Mouse (Mus musculus): ENCODE data around the gene Mars2. TPM values are rescaled to one million over a fixed set of nuclear protein-coding genes. Genes with fewer than 3 reads are reported as not detected.
A peak's percentile ranks its signal among the peaks of the same experiment; 100 is the strongest.

Gene Mars2
- 5.3 and 5.6 TPM in 2 replicates for polyA plus RNA-seq (2015; fragmentation: Nextera tagmentation; extraction: Ambion mirVana)

- peak within 1 kb of the TSS; percentile 74 for H3K9ac ChIP-seq (replicated peaks; ENCODE audit: low read depth, low read length)
- H3K9me3 ChIP-seq (ENCODE audit: control insufficient read depth, low read length) = no peaks in the 10 kb centered on the region
- H3K4me3 ChIP-seq (replicated peaks; ENCODE audit: low read length) = peak within 1 kb of the TSS; percentile 69
- peak within 1 kb of the TSS; percentile 81 for H3K27ac ChIP-seq (ENCODE audit: low read length)
- peaks cover 28% of the 10 kb centered on the region for H3K4me1 ChIP-seq (replicated peaks; ENCODE audit: control insufficient read depth, insufficient read depth, low read length)
- peak; percentile 100 for ATAC-seq
- under 1% methylated on average over 82 of the region's 82 CpGs for WGBS
- H3K4me2 ChIP-seq (ENCODE audit: low read length) = peak within 1 kb of the TSS; percentile 89
- H3K36me3 ChIP-seq (ENCODE audit: control insufficient read depth, insufficient read depth) = no peaks in the 10 kb centered on the region
- H3K27me3 ChIP-seq (replicated peaks; ENCODE audit: control insufficient read depth, insufficient read depth, low read length) = no peaks in the 10 kb centered on the region
Observed at GRCm38 (mm10) chr1:55236890-55237642, at the start of gene Mars2. Mars2 (plus strand) TSS chr1:55237177.

DNA sequence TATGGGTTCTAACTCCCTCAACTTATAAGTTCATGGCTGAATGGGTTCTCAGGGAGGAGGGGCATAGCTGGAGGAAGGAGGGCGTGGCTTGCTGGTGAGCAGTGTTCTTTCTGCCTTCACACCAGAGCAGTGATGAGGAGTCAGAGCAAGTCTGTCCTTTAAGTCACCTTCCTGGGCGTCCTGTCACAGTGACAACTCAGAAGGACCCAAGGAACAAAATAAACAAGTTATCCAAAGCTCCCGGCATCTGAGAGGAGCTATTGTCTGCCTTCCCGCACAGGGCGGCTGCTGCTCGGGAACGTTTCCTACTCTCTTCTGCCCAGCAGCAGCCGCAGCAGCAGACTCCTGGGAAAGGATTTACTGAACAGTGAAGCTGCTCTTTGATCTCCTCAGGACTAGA lies 45.0 kb upstream of the Mars2 start:
- H3K36me3 ChIP-seq (ENCODE audit: control insufficient read depth, insufficient read depth) = no peaks in the 10 kb centered on the region
- peak overlapping the region; percentile 32 for H3K4me2 ChIP-seq (ENCODE audit: low read length)
- peaks cover 3% of the 10 kb centered on the region for H3K4me1 ChIP-seq (replicated peaks; ENCODE audit: control insufficient read depth, insufficient read depth, low read length)
- ATAC-seq = peak; percentile 60
- H3K27ac ChIP-seq (ENCODE audit: low read length) = no peak overlapping the region
- H3K9me3 ChIP-seq (ENCODE audit: control insufficient read depth, low read length) = no peaks in the 10 kb centered on the region
- H3K9ac ChIP-seq (replicated peaks; ENCODE audit: low read depth, low read length) = peak overlapping the region; percentile 10; the same call in 1 of the 2 replicates
- peak overlapping the region; percentile 23 for H3K4me3 ChIP-seq (replicated peaks; ENCODE audit: low read length)
- no peaks in the 10 kb centered on the region for H3K27me3 ChIP-seq (replicated peaks; ENCODE audit: control insufficient read depth, insufficient read depth, low read length)
- WGBS = 10% methylated on average over 8 of the region's 8 CpGs

DNA sequence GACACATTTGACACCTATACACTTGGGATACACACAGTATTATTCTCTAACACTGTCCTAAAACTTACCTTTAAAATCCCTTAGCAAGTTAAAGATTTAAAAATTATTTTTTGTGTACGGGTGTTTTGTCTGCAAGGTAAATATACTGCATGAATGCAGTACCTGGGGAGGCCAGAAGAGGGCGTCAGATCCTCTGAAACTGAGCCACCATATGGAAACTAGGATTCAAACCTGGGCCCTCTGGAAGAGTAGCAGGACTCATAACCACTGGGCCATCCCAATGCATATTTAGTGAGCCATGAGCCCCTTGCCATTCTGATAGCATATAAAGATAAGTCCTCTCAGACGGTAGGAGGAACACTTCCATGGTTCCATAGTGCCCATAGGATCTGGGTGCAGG lies 44.2 kb upstream of the Mars2 start:
- Histone ChIP-seq H3K36me3 (ENCODE audit: control insufficient read depth, insufficient read depth) (no peaks in the 10 kb centered on the region), H3K4me2 (ENCODE audit: low read length) (no peak overlapping the region), H3K4me3 (replicated peaks; ENCODE audit: low read length) (no peak overlapping the region), H3K27ac (ENCODE audit: low read length) (no peak overlapping the region), H3K9me3 (ENCODE audit: control insufficient read depth, low read length) (no peaks in the 10 kb centered on the region), H3K27me3 (replicated peaks; ENCODE audit: control insufficient read depth, insufficient read depth, low read length) (no peaks in the 10 kb centered on the region), H3K9ac (replicated peaks; ENCODE audit: low read depth, low read length) (no peak overlapping the region), H3K4me1 (replicated peaks; ENCODE audit: control insufficient read depth, insufficient read depth, low read length) (peaks cover 3% of the 10 kb centered on the region)
- 61% methylated on average over 3 of the region's 3 CpGs for WGBS
- ATAC-seq = peak; percentile 8; the same call in 1 of the 2 replicates

GRCm38 (mm10) chr1:55193316-55193715 lies 43.7 kb upstream of the Mars2 start:
- no peak overlapping the region for H3K4me2 ChIP-seq (ENCODE audit: low read length)
- H3K4me1 ChIP-seq (replicated peaks; ENCODE audit: control insufficient read depth, insufficient read depth, low read length) = peaks cover 3% of the 10 kb centered on the region
- no peak overlapping the region for H3K4me3 ChIP-seq (replicated peaks; ENCODE audit: low read length)
- H3K36me3 ChIP-seq (ENCODE audit: control insufficient read depth, insufficient read depth) = no peaks in the 10 kb centered on the region
- WGBS = 22% methylated on average over 2 of the region's 2 CpGs
- peak; percentile 63 for ATAC-seq
- no peak overlapping the region for H3K9ac ChIP-seq (replicated peaks; ENCODE audit: low read depth, low read length)
- H3K9me3 ChIP-seq (ENCODE audit: control insufficient read depth, low read length) = no peaks in the 10 kb centered on the region
- no peaks in the 10 kb centered on the region for H3K27me3 ChIP-seq (replicated peaks; ENCODE audit: control insufficient read depth, insufficient read depth, low read length)
- H3K27ac ChIP-seq (ENCODE audit: low read length) = no peak overlapping the region

DNA sequence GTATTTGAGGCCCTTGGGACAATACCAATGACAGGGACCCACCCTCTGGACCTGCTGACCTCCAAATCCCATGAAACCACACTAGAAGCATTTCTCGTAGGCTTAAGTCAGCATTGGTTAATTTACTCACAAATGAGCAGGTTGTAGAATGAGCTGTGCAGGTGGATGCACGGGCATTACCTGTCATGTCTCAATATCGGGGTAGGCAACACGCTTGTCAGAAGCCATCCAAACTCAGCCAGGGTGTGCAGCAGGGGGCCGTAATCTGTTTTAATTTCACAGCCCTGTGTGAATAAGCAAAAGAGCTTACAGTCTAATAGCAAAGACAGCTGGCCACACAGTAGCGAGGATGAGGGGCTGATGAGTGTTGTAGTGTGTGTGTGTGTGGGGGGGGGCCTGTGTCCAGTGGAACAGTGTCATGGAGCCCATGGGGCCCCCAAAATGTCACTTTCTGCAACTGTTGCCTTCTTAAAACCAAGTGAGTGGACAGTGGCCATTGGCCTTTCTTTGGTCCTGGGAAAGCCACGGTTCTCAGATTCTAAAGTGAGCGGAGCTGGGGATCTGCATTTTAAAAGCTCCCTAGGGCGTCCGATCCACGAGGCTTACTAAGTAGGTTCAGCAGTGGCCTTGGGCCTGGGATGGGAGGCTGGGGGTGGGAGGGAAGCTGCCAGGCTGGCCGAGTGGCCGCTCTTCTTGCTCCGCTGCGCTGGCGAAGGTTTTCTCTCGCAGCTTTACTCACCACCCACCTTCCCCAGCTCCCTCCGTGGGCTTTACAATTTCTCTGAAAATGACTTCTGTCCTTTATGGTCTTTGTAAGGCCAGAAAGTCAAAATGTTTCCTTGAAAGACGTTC lies 42.7 kb upstream of the Mars2 start:
- ATAC-seq = no peak
- peaks cover 3% of the 10 kb centered on the region for H3K4me1 ChIP-seq (replicated peaks; ENCODE audit: control insufficient read depth, insufficient read depth, low read length)
- H3K9ac ChIP-seq (replicated peaks; ENCODE audit: low read depth, low read length) = no peak overlapping the region
- no peaks in the 10 kb centered on the region for H3K27me3 ChIP-seq (replicated peaks; ENCODE audit: control insufficient read depth, insufficient read depth, low read length)
- WGBS = 30% methylated on average over 19 of the region's 19 CpGs
- H3K36me3 ChIP-seq (ENCODE audit: control insufficient read depth, insufficient read depth) = no peaks in the 10 kb centered on the region
- H3K4me2 ChIP-seq (ENCODE audit: low read length) = no peak overlapping the region
- no peaks in the 10 kb centered on the region for H3K9me3 ChIP-seq (ENCODE audit: control insufficient read depth, low read length)
- no peak overlapping the region for H3K27ac ChIP-seq (ENCODE audit: low read length)
- no peak overlapping the region for H3K4me3 ChIP-seq (replicated peaks; ENCODE audit: low read length)

DNA sequence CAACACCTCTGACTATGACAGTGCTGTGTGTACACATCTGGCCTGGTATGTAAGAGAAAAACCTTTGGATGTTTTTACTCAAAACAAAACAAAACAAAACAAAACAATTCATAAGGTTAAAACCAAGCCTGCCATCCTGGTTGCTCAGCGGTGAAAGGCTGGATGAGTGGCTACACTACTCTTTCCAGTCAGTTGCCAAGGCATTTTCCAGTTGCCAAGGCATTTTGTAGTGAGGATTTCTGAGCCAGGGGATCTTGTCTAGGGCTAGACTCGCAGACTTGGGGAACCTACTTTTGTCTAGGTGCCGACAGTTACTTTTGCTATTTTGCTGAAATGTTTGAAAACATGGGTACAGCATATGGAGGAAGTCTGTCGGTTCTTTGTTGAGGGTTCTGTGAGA lies 42.0 kb upstream of the Mars2 start:
- Histone ChIP-seq H3K9me3 (ENCODE audit: control insufficient read depth, low read length) (no peaks in the 10 kb centered on the region), H3K4me3 (replicated peaks; ENCODE audit: low read length) (no peak overlapping the region), H3K4me1 (replicated peaks; ENCODE audit: control insufficient read depth, insufficient read depth, low read length) (peaks cover 3% of the 10 kb centered on the region), H3K36me3 (ENCODE audit: control insufficient read depth, insufficient read depth) (no peaks in the 10 kb centered on the region), H3K27me3 (replicated peaks; ENCODE audit: control insufficient read depth, insufficient read depth, low read length) (no peaks in the 10 kb centered on the region), H3K4me2 (ENCODE audit: low read length) (no peak overlapping the region), H3K9ac (replicated peaks; ENCODE audit: low read depth, low read length) (no peak overlapping the region), H3K27ac (ENCODE audit: low read length) (no peak overlapping the region)
- no peak for ATAC-seq
- 25% methylated on average over 4 of the region's 4 CpGs for WGBS

DNA sequence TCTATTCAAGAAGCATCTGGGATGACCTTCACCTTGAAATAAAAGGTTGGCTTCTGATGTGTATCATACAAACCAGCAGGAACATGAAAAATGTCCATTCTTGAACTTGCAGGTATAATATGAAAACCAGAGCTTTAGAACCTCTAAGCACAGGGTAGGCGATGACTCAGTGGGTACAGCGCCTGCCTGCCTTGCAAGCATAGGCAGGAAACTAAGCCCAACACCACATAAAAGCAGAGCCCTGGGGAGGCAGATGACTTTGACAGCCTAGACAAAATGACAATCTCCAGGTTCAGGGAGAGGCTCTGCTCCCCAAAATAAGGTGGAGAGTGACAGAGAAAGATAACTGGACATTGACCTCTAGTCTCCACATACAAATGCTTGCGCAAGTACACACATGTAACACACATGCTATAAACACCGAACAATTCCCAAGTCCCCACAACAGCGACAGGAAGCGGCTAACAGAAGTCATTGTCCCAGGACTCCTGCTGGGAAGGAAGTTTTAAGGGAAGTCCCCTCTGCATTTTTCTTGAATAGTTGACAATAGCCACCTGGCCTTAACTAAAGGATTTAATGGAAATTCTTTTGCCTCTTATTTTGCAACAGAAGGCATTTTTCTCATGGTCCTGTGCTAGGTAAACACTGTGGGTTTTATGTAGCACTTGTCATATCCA lies 40.5 kb upstream of the Mars2 start:
- no peaks in the 10 kb centered on the region for H3K9me3 ChIP-seq (ENCODE audit: control insufficient read depth, low read length)
- no peak overlapping the region for H3K4me2 ChIP-seq (ENCODE audit: low read length)
- no peak for ATAC-seq
- no peak overlapping the region for H3K9ac ChIP-seq (replicated peaks; ENCODE audit: low read depth, low read length)
- no peak overlapping the region for H3K27ac ChIP-seq (ENCODE audit: low read length)
- peaks cover 3% of the 10 kb centered on the region for H3K4me1 ChIP-seq (replicated peaks; ENCODE audit: control insufficient read depth, insufficient read depth, low read length)
- 53% methylated on average over 6 of the region's 6 CpGs for WGBS
- no peaks in the 10 kb centered on the region for H3K36me3 ChIP-seq (ENCODE audit: control insufficient read depth, insufficient read depth)
- no peaks in the 10 kb centered on the region for H3K27me3 ChIP-seq (replicated peaks; ENCODE audit: control insufficient read depth, insufficient read depth, low read length)
- H3K4me3 ChIP-seq (replicated peaks; ENCODE audit: low read length) = no peak overlapping the region

GRCm38 (mm10) chr1:55198719-55199118 lies 38.3 kb upstream of the Mars2 start:
- no peak for ATAC-seq
- Histone ChIP-seq H3K27me3 (replicated peaks; ENCODE audit: control insufficient read depth, insufficient read depth, low read length) (no peaks in the 10 kb centered on the region), H3K4me3 (replicated peaks; ENCODE audit: low read length) (no peak overlapping the region), H3K36me3 (ENCODE audit: control insufficient read depth, insufficient read depth) (no peaks in the 10 kb centered on the region), H3K4me1 (replicated peaks; ENCODE audit: control insufficient read depth, insufficient read depth, low read length) (peaks cover 8% of the 10 kb centered on the region), H3K27ac (ENCODE audit: low read length) (no peak overlapping the region), H3K9ac (replicated peaks; ENCODE audit: low read depth, low read length) (no peak overlapping the region), H3K9me3 (ENCODE audit: control insufficient read depth, low read length) (no peaks in the 10 kb centered on the region), H3K4me2 (ENCODE audit: low read length) (no peak overlapping the region)
- 4% methylated on average over 3 of the region's 3 CpGs for WGBS

Measured in forebrain, embryonic 16.5 days (tissue).